Mouse (Mus musculus) testis, adult 2 months (tissue): ENCODE measurements at regions not wholly inside any gene's neighbourhood (a gene's known extent, or its start where the extent isn't known, plus 50 kb on each side); places are given as distances from the start of the nearest gene placed in this dataset.

Experiments used
- CTCF ChIP-seq: fragments of 200-500 bp; IDR thresholded peaks from 2 replicates; pipeline ENCODE4 v1.5.1; 2012; ENCODE audit warnings: low read depth, mild to moderate bottlenecking, inconsistent platforms, low read length, moderate library complexity; ENCODE audit not compliant: control insufficient read depth, insufficient read depth, insufficient replicate concordance
- POLR2A ChIP-seq: fragments of 200-500 bp; IDR thresholded peaks from 2 replicates; pipeline ENCODE4 v1.6.1; 2012; ENCODE audit warnings: low read depth, mild to moderate bottlenecking, inconsistent platforms, low read length, moderate library complexity; ENCODE audit not compliant: control insufficient read depth

- TF ChIP-seq CTCF (no peak), POLR2A (no peak)
These were observed 147.4 kb downstream of the Efcab1 start for GRCm38 (mm10) chr16:15053840-15054239.
